Mouse (Mus musculus) thymus, adult 2 months (tissue): ENCODE measurements around the gene Ubash3b. TPM values are rescaled to one million over a fixed set of nuclear protein-coding genes. Genes with fewer than 3 reads are reported as not detected.

ENCODE experiments used
- DNase-seq: peaks from one replicate; pipeline ENCODE4 v3.0.0; 2021
- H3K27ac ChIP-seq: fragments of 200-500 bp; 2 replicates; pipeline ENCODE4 v1.5.1; 2012; ENCODE audit warnings: low read length, control low read depth; ENCODE audit not compliant: control insufficient read depth, insufficient read depth
- H3K27me3 ChIP-seq: fragments of 200-500 bp; 2 replicates; pipeline ENCODE4 v1.6.1; 2012; ENCODE audit warnings: mild to moderate bottlenecking, low read length, moderate library complexity, mixed read lengths; ENCODE audit not compliant: control insufficient read depth, insufficient read depth
- H3K36me3 ChIP-seq: fragments of 200-500 bp; 2 replicates; pipeline ENCODE4 v1.6.1; 2012; ENCODE audit warnings: mild to moderate bottlenecking, low read length, moderate library complexity; ENCODE audit not compliant: control insufficient read depth, insufficient read depth
- H3K4me1 ChIP-seq: fragments of 200-500 bp; replicated peaks from 2 replicates; pipeline ENCODE4 v1.6.1; 2012; ENCODE audit warnings: low read length; ENCODE audit not compliant: control insufficient read depth, insufficient read depth
- H3K4me3 ChIP-seq: fragments of 200-500 bp; 2 replicates; pipeline ENCODE4 v1.5.1; 2012; ENCODE audit warnings: mild to moderate bottlenecking, low read length, control low read depth, moderate library complexity; ENCODE audit not compliant: control insufficient read depth, insufficient read depth
- CTCF ChIP-seq: fragments of 200-500 bp; IDR thresholded peaks from 2 replicates; pipeline ENCODE4 v1.5.1; 2012; ENCODE audit warnings: mild to moderate bottlenecking, control low read depth, low read length, moderate library complexity, borderline replicate concordance; ENCODE audit not compliant: control insufficient read depth, poor library complexity, insufficient read depth; ENCODE audit errors: extremely low read depth
- POLR2A ChIP-seq: fragments of 200-500 bp; IDR thresholded peaks from 2 replicates; pipeline ENCODE4 v1.6.1; 2012; ENCODE audit warnings: mild to moderate bottlenecking, low read length, control low read depth, moderate library complexity; ENCODE audit not compliant: control insufficient read depth, poor library complexity, insufficient read depth; ENCODE audit errors: extremely low read depth
- WGBS: fragments of 180-500 bp; shearing (Covaris S2); methylation state at CpG from one replicate; pipeline ENCODE4 v1.1.7; 2018; 5-methylcytosine and 5-hydroxymethylcytosine counted together
- polyA plus RNA-seq: library from polyadenylated mRNA; depleted of rRNA; stranded (reverse); fragments of >200 nt; gene quantifications from 2 replicates; pipeline ENCODE4 v1.2.3, GENCODE M21; 2012

The Ubash3b gene
- polyA plus RNA-seq, 1 experiment = 7.0 TPM

DNA sequence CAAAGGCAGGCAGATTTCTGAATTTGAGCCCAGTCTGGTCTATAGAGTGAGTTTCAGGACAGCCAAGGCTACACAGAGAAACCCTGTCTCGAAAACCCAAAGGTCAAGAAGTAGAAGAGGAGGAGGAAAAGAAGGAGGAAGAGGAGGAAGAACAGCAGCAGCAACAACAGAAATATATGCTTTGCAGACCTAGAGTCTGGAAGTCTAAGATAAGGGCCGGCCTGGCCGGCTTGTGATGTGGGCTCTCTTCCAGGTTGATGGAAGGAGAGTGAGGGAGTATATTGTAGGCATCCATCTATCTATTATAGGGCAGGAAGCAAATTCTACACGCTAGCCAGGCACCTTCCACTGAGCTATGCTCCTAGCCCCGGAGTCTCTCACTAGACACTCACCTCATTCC lies 92.0 kb downstream of the Ubash3b start:
- Histone ChIP-seq H3K27ac (no peak overlapping the region), H3K27me3 (no peaks in the 10 kb centered on the region), H3K4me3 (no peak overlapping the region), H3K36me3 (no peaks in the 10 kb centered on the region), H3K4me1 (peaks cover 30% of the 10 kb centered on the region)
- WGBS = 98% methylated on average over 5 of the region's 5 CpGs
- DNase-seq = no peak
- TF ChIP-seq POLR2A = no peak
- no peak for TF ChIP-seq CTCF

DNA sequence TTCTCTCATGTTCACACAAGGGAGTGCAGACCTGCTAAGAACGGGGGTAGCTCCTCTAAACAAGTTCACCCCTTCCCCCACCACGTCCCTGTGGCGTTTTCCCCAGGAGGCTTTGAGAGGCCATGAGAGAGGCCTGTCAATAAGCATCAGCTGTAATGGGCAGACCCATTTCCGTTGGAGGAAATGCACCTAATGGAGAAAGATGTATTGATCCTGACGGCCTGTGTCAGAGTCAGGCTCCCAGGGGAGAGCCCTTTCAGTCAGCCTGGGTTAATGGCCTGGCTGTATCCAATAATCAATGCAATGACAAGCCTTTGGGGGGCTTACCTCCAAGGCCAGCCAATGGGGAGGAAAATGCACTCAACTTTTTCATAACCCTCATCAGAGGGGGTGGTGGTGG lies 100.1 kb downstream of the Ubash3b start:
- no peak overlapping the region for H3K4me3 ChIP-seq
- no peak for DNase-seq
- H3K27me3 ChIP-seq = no peaks in the 10 kb centered on the region
- 90% methylated on average over 5 of the region's 5 CpGs for WGBS
- no peak for TF ChIP-seq CTCF
- no peak for TF ChIP-seq POLR2A
- no peaks in the 10 kb centered on the region for H3K4me1 ChIP-seq
- H3K27ac ChIP-seq = no peak overlapping the region
- no peaks in the 10 kb centered on the region for H3K36me3 ChIP-seq

DNA sequence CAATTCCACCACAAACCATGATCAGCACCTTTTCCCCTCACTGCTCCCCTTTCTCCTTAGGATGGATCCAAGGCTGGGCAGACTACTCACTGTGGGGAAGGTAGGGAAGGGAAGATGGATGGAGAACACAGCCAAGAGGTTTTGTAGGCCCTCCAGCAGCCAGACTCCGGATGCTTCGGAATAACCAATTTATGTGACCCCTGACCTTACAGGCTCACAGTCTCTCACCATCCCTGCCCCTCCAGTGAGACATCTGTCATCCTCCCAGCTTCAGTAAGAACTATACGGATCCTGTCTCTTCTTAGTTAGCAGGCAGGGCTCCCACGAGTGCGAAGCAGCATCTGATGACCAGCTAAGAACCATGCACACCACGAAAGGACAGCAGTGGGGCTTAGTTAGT lies 100.9 kb downstream of the Ubash3b start:
- Histone ChIP-seq H3K4me3 (no peak overlapping the region), H3K27ac (no peak overlapping the region), H3K36me3 (no peaks in the 10 kb centered on the region), H3K27me3 (no peaks in the 10 kb centered on the region), H3K4me1 (no peaks in the 10 kb centered on the region)
- DNase-seq = no peak
- TF ChIP-seq POLR2A = no peak
- no peak for TF ChIP-seq CTCF
- 97% methylated on average over 6 of the region's 6 CpGs for WGBS

DNA sequence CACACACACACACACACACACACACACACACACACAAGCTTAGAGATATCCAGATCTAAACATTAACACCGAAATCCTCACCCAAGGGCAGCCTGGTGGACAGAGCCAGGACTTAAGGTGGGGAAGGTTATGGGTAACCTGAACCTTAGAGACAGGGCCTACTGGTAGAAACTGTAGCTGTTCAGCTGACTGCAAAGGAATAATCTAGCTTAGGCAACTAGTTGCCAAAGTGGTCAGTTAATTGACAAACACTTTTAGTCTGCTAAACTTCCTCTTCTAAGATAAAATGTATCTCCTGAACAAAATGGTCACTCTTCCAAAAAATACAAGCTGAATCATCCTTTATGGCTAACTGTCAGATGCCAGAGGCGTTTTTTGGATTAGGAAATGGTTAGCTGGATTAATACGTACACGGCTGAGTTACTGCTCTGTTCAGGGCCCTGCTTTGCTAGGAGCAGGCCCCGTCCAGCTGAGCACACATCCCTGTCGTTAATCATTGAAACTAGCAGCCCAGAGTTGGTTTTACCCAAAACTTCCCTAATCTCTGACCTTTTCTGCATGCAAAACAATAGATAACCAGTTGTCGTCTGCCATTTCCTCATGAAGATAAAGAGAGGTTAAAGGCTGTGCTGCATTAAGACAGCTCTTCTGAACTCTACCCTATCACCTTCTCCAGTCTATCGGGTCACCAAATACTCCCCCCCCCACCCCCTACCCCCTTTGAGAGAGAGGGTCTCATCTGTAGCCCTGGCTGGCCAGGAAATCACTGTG lies 102.5 kb downstream of the Ubash3b start:
- Histone ChIP-seq H3K4me1 (no peaks in the 10 kb centered on the region), H3K4me3 (no peak overlapping the region), H3K36me3 (no peaks in the 10 kb centered on the region), H3K27ac (no peak overlapping the region), H3K27me3 (no peaks in the 10 kb centered on the region)
- WGBS = 78% methylated on average over 8 of the region's 8 CpGs
- TF ChIP-seq POLR2A = no peak
- no peak for TF ChIP-seq CTCF
- no peak for DNase-seq

DNA sequence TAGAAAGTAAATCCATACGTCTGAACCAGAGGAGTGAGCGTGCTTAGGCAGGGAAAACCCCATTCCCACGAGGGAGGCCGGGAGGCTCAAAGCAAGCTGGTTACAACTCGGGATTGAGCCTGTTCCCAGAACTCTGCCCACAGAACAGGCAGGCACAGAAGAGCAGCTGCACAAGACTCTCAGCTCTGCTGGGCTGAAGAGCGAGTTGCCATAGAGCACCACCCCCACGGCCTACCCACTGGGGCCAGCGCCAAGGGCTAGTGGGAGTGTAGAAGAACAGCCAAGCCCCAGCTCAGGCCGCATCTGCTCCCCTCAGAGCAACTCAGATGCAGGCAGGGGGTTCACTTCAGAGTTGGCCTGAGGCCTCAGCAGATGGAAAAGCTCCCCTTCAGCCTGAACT lies 107.3 kb downstream of the Ubash3b start:
- no peaks in the 10 kb centered on the region for H3K27me3 ChIP-seq
- H3K27ac ChIP-seq = no peak overlapping the region
- no peaks in the 10 kb centered on the region for H3K36me3 ChIP-seq
- 93% methylated on average over 9 of the region's 9 CpGs for WGBS
- DNase-seq = no peak
- no peaks in the 10 kb centered on the region for H3K4me1 ChIP-seq
- H3K4me3 ChIP-seq = no peak overlapping the region
- TF ChIP-seq CTCF (no peak), POLR2A (no peak)

DNA sequence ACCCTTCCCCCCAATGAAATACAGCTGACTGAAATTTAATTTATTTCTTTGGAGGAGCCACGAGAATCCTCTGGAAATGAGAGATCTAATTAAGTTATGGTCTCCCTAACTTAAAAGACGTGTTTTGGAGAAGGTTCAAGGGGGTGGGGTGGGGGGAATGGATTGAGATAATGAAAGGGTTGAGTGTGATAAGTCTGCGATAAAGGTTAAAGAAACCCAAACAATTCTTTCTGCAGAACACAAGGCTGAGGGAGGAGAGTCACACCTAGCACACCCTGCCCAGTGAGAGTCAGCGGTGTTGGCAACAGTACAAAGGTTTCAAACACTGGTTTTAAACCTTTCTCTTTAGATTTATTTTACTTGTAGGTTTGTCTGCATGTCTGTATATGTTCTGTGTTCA lies 108.0 kb downstream of the Ubash3b start:
- H3K4me1 ChIP-seq = peaks cover 4% of the 10 kb centered on the region
- H3K27me3 ChIP-seq = no peaks in the 10 kb centered on the region
- H3K36me3 ChIP-seq = no peaks in the 10 kb centered on the region
- no peak overlapping the region for H3K27ac ChIP-seq
- no peak overlapping the region for H3K4me3 ChIP-seq
- no peak for TF ChIP-seq POLR2A
- TF ChIP-seq CTCF = no peak
- 90% methylated on average over 4 of the region's 4 CpGs for WGBS
- no peak for DNase-seq
